Comparison of ENCODE assay signal across 11 mouse cellular contexts in genomic region chr9:96284916-96285315, GRCm38 (mm10).
DNase-seq lines count a peak whose midpoint lies in the region; ATAC-seq and TF ChIP-seq lines count a peak whose summit lies in the region.
"Had no signal": no experiment of that assay in that cellular context is flagged by ENCODE, and none has a peak within 500 bp of the region (broad histone marks: within the 10 kb centered on the region; RNA-seq: fewer than 3 reads in every experiment).

No protein-coding gene starts in this region.

- peak; percentile 61 for ATAC-seq in forebrain, postnatal 0 days
- ATAC-seq in forebrain, embryonic 13.5 days: no peak
- ATAC-seq in lung, embryonic 14.5 days (ENCODE audit: insufficient read depth): no peak

- 16% methylated on average over 1 of the region's 1 CpGs for WGBS in forebrain, postnatal 0 days
- 19% methylated on average over 1 of the region's 1 CpGs for WGBS in forebrain, embryonic 13.5 days
- WGBS in lung, embryonic 14.5 days: 39% methylated on average over 1 of the region's 1 CpGs

- H3K4me1 ChIP-seq in forebrain, postnatal 0 days (ENCODE audit: insufficient read depth): no peaks in the 10 kb centered on the region
- no peaks in the 10 kb centered on the region for H3K4me1 ChIP-seq in forebrain, embryonic 13.5 days
- no peaks in the 10 kb centered on the region for H3K4me1 ChIP-seq in lung, embryonic 14.5 days (ENCODE audit: insufficient read depth)

- DNase-seq in forebrain, postnatal 0 days: peak; percentile 55
- peak; percentile 76 for DNase-seq in lung, embryonic 14.5 days
- no peak for DNase-seq in lung, adult 18-20 months
- peak; percentile 55 for DNase-seq in adipocyte (ENCODE audit: low spot score)
- DNase-seq in splenic B cell, adult 2 months (ENCODE audit: low read depth, low spot score): peak; percentile 43
- no peak for DNase-seq in spleen, postnatal 14 days (ENCODE audit: low spot score in 2 of 2)
- DNase-seq in frontal cortex, postnatal 25 days (ENCODE audit: low spot score in 2 of 2): no peak

- H3K27me3 ChIP-seq in forebrain, postnatal 0 days (ENCODE audit: insufficient read depth, low read length): no peaks in the 10 kb centered on the region
- no peaks in the 10 kb centered on the region for H3K27me3 ChIP-seq in forebrain, embryonic 13.5 days
- no peaks in the 10 kb centered on the region for H3K27me3 ChIP-seq in lung, embryonic 14.5 days (ENCODE audit: insufficient read depth, low read length)
- H3K27me3 ChIP-seq in splenic B cell, adult 2 months (ENCODE audit: control insufficient read depth, insufficient read depth, low read length, poor library complexity, severe bottlenecking): no peaks in the 10 kb centered on the region

- H3K4me3 ChIP-seq in forebrain, postnatal 0 days (ENCODE audit: low read depth, low read length): no peak overlapping the region
- no peak overlapping the region for H3K4me3 ChIP-seq in forebrain, embryonic 13.5 days
- H3K4me3 ChIP-seq in lung, embryonic 14.5 days (ENCODE audit: low read depth, low read length): no peak overlapping the region
- H3K4me3 ChIP-seq: erythroblast, embryonic 14.5 days had no signal

- no peaks in the 10 kb centered on the region for H3K36me3 ChIP-seq in forebrain, postnatal 0 days (ENCODE audit: insufficient read depth)
- peaks cover 22% of the 10 kb centered on the region; the same call in 1 of the 2 replicates for H3K36me3 ChIP-seq in forebrain, embryonic 13.5 days (ENCODE audit: poor library complexity, severe bottlenecking)
- no peaks in the 10 kb centered on the region for H3K36me3 ChIP-seq in lung, embryonic 14.5 days (ENCODE audit: insufficient read depth)
- no peaks in the 10 kb centered on the region for H3K36me3 ChIP-seq in splenic B cell, adult 2 months (ENCODE audit: control insufficient read depth, insufficient read depth, low read length, poor library complexity, severe bottlenecking)

- H3K4me2 ChIP-seq in forebrain, postnatal 0 days (ENCODE audit: low read depth): no peak overlapping the region
- H3K4me2 ChIP-seq in forebrain, embryonic 13.5 days: no peak overlapping the region
- H3K4me2 ChIP-seq in lung, embryonic 14.5 days: no peak overlapping the region
- H3K4me2 ChIP-seq: heart, embryonic 11.5 days; midbrain, embryonic 11.5 days had no signal

- H3K9me3 ChIP-seq in forebrain, postnatal 0 days (ENCODE audit: low read length): no peaks in the 10 kb centered on the region
- H3K9me3 ChIP-seq in forebrain, embryonic 13.5 days (replicated peaks): no peaks in the 10 kb centered on the region
- no peaks in the 10 kb centered on the region for H3K9me3 ChIP-seq in lung, embryonic 14.5 days (ENCODE audit: low read depth, low read length)

- H3K27ac ChIP-seq in forebrain, postnatal 0 days (ENCODE audit: low read depth, low read length): no peak overlapping the region
- no peak overlapping the region for H3K27ac ChIP-seq in forebrain, embryonic 13.5 days
- no peak overlapping the region for H3K27ac ChIP-seq in lung, embryonic 14.5 days (ENCODE audit: low read depth)

- peak; percentile 68 for TF ChIP-seq CTCF in forebrain, postnatal 0 days (IDR thresholded peaks at IDR 0.05; ENCODE audit: low read depth)
- peak; percentile 61 for TF ChIP-seq CTCF in lung, embryonic 14.5 days (IDR thresholded peaks at IDR 0.05; ENCODE audit: low read depth)

- H3K9ac ChIP-seq in forebrain, postnatal 0 days: no peak overlapping the region
- no peak overlapping the region for H3K9ac ChIP-seq in forebrain, embryonic 13.5 days
- no peak overlapping the region for H3K9ac ChIP-seq in lung, embryonic 14.5 days

Comparison
In these comparisons a context has a peak if more than half of its experiments do, and no peak if none do; other contexts are left out.
1. DNase-seq: peak in forebrain, postnatal 0 days (single experiment), lung, embryonic 14.5 days (single experiment), adipocyte (single experiment) and splenic B cell, adult 2 months (single experiment); none in lung, adult 18-20 months (0 of 2), spleen, postnatal 14 days (0 of 2) and frontal cortex, postnatal 25 days (0 of 2).